Mouse (Mus musculus): Measurements from ENCODE around the gene Tshb.

Tshb gene

GRCm38 (mm10) chr3:102782618-102783017 lies at the start of gene Tshb:
Tshb (minus strand) TSS chr3:102782718.
- DNase-seq (ENCODE audit: low spot score in 2 of 2) = no peak

GRCm38 (mm10) chr3:102803937-102804336 lies 21.4 kb upstream of the Tshb start:
- DNase-seq (ENCODE audit: low spot score in 2 of 2) = peak; percentile 73 to 77

GRCm38 (mm10) chr3:102787369-102787768 lies 4.9 kb upstream of the Tshb start:
- DNase-seq (ENCODE audit: low spot score in 2 of 2) = no peak

GRCm38 (mm10) chr3:102773018-102773417 lies 9.5 kb downstream of the Tshb start:
- no peak for DNase-seq (ENCODE audit: low spot score in 2 of 2)

GRCm38 (mm10) chr3:102764850-102765249 lies 17.7 kb downstream of the Tshb start:
- DNase-seq (ENCODE audit: low spot score in 2 of 2) = no peak

- peak in 1 of 2 experiments; percentile 23 for DNase-seq (ENCODE audit: low spot score in 2 of 2)
Measured at GRCm38 (mm10) chr3:102763713-102764400, 18.7 kb downstream of the Tshb start.

GRCm38 (mm10) chr3:102762388-102762787 lies 20.1 kb downstream of the Tshb start:
- no peak for DNase-seq (ENCODE audit: low spot score in 2 of 2)

GRCm38 (mm10) chr3:102760236-102760635 lies 22.3 kb downstream of the Tshb start:
- DNase-seq (ENCODE audit: low spot score in 2 of 2) = no peak

GRCm38 (mm10) chr3:102757019-102757418 lies 25.5 kb downstream of the Tshb start:
- no peak for DNase-seq (ENCODE audit: low spot score in 2 of 2)

GRCm38 (mm10) chr3:102755801-102756200 lies 26.7 kb downstream of the Tshb start:
- DNase-seq (ENCODE audit: low spot score in 2 of 2) = no peak

- no peak for DNase-seq (ENCODE audit: low spot score in 2 of 2)
Measured at GRCm38 (mm10) chr3:102752457-102752856, 30.1 kb downstream of the Tshb start.

GRCm38 (mm10) chr3:102752053-102752452 lies 30.5 kb downstream of the Tshb start:
- no peak for DNase-seq (ENCODE audit: low spot score in 2 of 2)

- DNase-seq (ENCODE audit: low spot score in 2 of 2) = no peak
Measured at GRCm38 (mm10) chr3:102751536-102751935, 31.0 kb downstream of the Tshb start.

GRCm38 (mm10) chr3:102751136-102751535 lies 31.4 kb downstream of the Tshb start:
- DNase-seq (ENCODE audit: low spot score in 2 of 2) = no peak

- DNase-seq (ENCODE audit: low spot score in 2 of 2) = no peak
Measured at GRCm38 (mm10) chr3:102748686-102749085, 33.8 kb downstream of the Tshb start.

- DNase-seq (ENCODE audit: low spot score in 2 of 2) = no peak
Measured at GRCm38 (mm10) chr3:102748038-102748437, 34.5 kb downstream of the Tshb start.

- DNase-seq (ENCODE audit: low spot score in 2 of 2) = no peak
Measured at GRCm38 (mm10) chr3:102746174-102746573, 36.3 kb downstream of the Tshb start.

- DNase-seq (ENCODE audit: low spot score in 2 of 2) = no peak
Measured at GRCm38 (mm10) chr3:102744657-102745056, 37.9 kb downstream of the Tshb start.

GRCm38 (mm10) chr3:102743781-102744471 lies 38.6 kb downstream of the Tshb start:
- DNase-seq (ENCODE audit: low spot score in 2 of 2) = no peak

GRCm38 (mm10) chr3:102743202-102743601 lies 39.3 kb downstream of the Tshb start:
- no peak for DNase-seq (ENCODE audit: low spot score in 2 of 2)

GRCm38 (mm10) chr3:102742725-102743124 lies 39.8 kb downstream of the Tshb start:
- DNase-seq (ENCODE audit: low spot score in 2 of 2) = no peak

- DNase-seq (ENCODE audit: low spot score in 2 of 2) = no peak
Measured at GRCm38 (mm10) chr3:102738926-102739325, 43.6 kb downstream of the Tshb start.

- no peak for DNase-seq (ENCODE audit: low spot score in 2 of 2)
Measured at GRCm38 (mm10) chr3:102738161-102738901, 44.2 kb downstream of the Tshb start.
